Mouse (Mus musculus) heart, postnatal 14 days (tissue): ENCODE measurements at regions not wholly inside any gene's neighbourhood (a gene's known extent, or its start where the extent isn't known, plus 50 kb on each side); places are given as distances from the start of the nearest gene placed in this dataset.

ENCODE experiments used
- DNase-seq, 2 experiments: peaks; one replicate each; pipeline ENCODE4 v3.0.0; 2021 to 2022
- intact Hi-C: fragments of 180-260 bp; cut with DNase I; formaldehyde crosslinking; loops from one replicate; pipeline ENCODE4 v1.15.1; 2025

- DNase-seq, result no peak
- intact Hi-C loops, result no loop called here
These were observed 702.7 kb downstream of the Epm2a start for GRCm38 (mm10) chr10:12045937-12046336.

- DNase-seq, result no peak
- intact Hi-C loops, result no loop called here
These were observed 716.5 kb downstream of the Epm2a start for GRCm38 (mm10) chr10:12059728-12060127.

GRCm38 (mm10) chr10:12061069-12061861 lies 718.1 kb downstream of the Epm2a start:
- intact Hi-C loops, result no loop called here
- no peak for DNase-seq

- intact Hi-C loops, result no loop called here
- no peak for DNase-seq
These were observed 719.1 kb downstream of the Epm2a start for GRCm38 (mm10) chr10:12062302-12062701.

GRCm38 (mm10) chr10:12083961-12084360 lies 740.8 kb downstream of the Epm2a start:
- intact Hi-C loops, result no loop called here

GRCm38 (mm10) chr10:12092521-12092920 lies 749.3 kb downstream of the Epm2a start:
- intact Hi-C loops, result no loop called here
- DNase-seq, result no peak

More at GRCm38 (mm10) chr10:12083961-12084360, 740.8 kb downstream of the Epm2a start:
- no peak for DNase-seq

GRCm38 (mm10) chr10:12096678-12097077 lies 753.5 kb downstream of the Epm2a start:
- DNase-seq, result no peak
- intact Hi-C loops, result no loop called here

- intact Hi-C loops, result no loop called here
- peak; percentile 32 to 43 for DNase-seq
These were observed 762.2 kb downstream of the Utrn start for GRCm38 (mm10) chr10:12107001-12107418.

GRCm38 (mm10) chr10:12111720-12112119 lies 757.4 kb downstream of the Utrn start:
- intact Hi-C loops, result no loop called here

GRCm38 (mm10) chr10:12115767-12116166 lies 753.4 kb downstream of the Utrn start:
- intact Hi-C loops, result no loop called here
- DNase-seq, result no peak

More at GRCm38 (mm10) chr10:12111720-12112119, 757.4 kb downstream of the Utrn start:
- no peak for DNase-seq

GRCm38 (mm10) chr10:12116662-12117303 lies 752.4 kb downstream of the Utrn start:
- DNase-seq, result no peak
- intact Hi-C loops, result no loop called here

GRCm38 (mm10) chr10:12124272-12124671 lies 744.9 kb downstream of the Utrn start:
- intact Hi-C loops, result no loop called here
- DNase-seq, result no peak

GRCm38 (mm10) chr10:12129486-12129885 lies 739.7 kb downstream of the Utrn start:
- intact Hi-C loops, result no loop called here
- no peak for DNase-seq

- no peak for DNase-seq
- intact Hi-C loops, result no loop called here
These were observed 724.5 kb downstream of the Utrn start for GRCm38 (mm10) chr10:12144691-12145090.

- intact Hi-C loops, result no loop called here
- no peak for DNase-seq
These were observed 722.1 kb downstream of the Utrn start for GRCm38 (mm10) chr10:12146942-12147537.

GRCm38 (mm10) chr10:12170243-12170642 lies 698.9 kb downstream of the Utrn start:
- DNase-seq, result no peak
- intact Hi-C loops, result no loop called here

GRCm38 (mm10) chr10:12174200-12174818 lies 694.9 kb downstream of the Utrn start:
- intact Hi-C loops, result no loop called here
- no peak for DNase-seq

GRCm38 (mm10) chr10:12175141-12175540 lies 694.0 kb downstream of the Utrn start:
- intact Hi-C loops, result no loop called here
- no peak for DNase-seq

GRCm38 (mm10) chr10:12177482-12177881 lies 691.7 kb downstream of the Utrn start:
- intact Hi-C loops, result no loop called here

GRCm38 (mm10) chr10:12180965-12181364 lies 688.2 kb downstream of the Utrn start:
- intact Hi-C loops, result no loop called here
- DNase-seq, result no peak

More at GRCm38 (mm10) chr10:12177482-12177881, 691.7 kb downstream of the Utrn start:
- no peak for DNase-seq
